Mouse (Mus musculus) B cell, adult 2 months (primary cell): ENCODE measurements around the gene Naga.

ENCODE experiments used
- DNase-seq, 2 experiments: peaks; one replicate each; pipeline ENCODE4 v3.0.0; 2022

The Naga gene

DNA sequence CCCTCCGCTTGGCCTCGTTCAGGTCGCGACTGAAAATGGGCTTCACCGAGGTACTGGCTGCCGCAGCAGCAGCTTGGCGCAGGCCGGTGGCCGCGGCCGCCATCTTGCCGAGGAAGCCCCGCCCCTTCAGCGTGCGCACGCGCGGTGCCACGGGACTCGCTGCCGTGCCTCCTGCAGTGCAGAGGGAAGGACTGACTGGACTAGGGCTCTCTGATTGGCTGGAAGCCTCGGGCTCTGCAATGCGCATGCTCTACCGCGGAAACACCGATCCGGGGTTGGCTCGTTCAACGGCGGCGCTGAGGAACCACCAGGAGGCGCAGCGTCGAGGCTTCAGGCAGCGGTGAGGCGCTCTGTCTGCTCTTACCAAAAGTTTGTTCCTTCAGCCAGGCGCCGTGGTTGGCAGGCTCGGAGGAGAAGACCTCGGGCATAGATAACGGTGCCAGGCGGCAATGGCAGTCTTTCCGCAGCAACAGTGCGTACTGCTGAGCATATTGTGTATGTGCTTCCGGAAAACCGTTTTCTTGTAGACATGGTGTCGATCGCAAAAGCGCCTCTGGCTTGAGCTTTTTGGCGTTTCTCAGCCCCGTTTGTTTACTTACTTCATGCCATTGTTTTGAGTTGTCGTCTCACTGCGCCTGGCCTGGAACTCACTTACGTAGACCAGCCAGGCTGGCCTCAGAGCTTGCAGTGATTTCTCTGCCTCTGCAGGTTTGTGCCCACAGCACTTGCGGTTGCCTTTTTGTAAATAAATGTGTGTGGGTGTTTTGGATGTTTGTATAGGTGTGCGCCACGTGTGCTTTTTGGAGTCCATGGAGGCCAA, 15.6 kb upstream of the Naga start, which contains the start of gene Ndufa6:
Gene Ndufa6 (minus strand): TSS at position 197 of the 820 bp plus-strand sequence.
- peak; percentile 97 to 98 for DNase-seq

DNA sequence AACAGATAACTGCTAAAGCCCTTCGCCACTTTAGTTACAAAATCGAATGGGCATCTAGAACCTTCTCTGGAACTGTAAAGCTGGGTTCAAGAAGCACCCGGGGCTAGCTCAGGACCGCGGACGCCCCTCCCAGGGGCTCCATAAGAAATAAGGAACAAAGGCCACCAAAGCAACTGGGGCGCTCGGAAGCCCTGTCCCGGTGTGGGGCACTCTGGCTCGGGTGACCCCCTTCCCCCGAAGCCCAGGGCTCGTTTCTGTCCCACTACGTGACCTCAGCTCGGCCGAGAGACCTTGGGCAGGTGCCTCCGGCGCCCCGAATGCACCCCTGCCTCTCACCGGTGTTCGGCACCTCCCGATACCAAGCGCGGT, 15.0 kb upstream of the Naga start:
- no peak for DNase-seq

DNA sequence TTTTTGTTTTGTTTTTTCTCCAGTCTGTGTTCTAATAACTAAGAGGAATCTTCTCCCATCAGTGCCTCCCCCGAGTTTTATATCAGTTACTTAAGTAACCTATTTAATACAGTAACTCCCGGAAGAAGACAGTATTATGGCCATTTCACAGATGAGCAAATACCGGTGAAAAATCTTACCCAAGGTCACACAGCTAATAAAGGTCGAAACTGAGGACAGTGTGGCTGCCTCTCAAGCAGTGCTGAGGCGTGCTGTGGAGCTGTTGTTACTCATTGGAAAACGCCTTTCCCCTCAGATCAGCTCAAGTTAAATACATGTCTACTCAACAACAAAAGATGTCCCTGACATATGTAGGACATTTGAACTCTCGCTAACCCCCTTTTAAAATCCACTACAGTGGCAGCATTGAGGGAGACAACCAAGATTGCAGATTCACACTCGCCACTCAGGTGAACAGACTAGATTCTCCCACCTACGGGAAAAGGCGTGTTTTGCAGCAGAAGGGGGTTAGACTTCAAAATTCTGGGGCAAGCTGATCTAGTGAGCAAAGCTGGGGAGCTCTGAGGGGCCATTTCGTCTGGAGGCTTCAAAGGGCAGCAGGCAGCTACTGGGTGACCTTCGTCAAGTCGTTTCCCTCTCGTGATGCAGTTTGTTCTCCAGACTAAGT, 14.5 kb upstream of the Naga start:
- no peak for DNase-seq

DNA sequence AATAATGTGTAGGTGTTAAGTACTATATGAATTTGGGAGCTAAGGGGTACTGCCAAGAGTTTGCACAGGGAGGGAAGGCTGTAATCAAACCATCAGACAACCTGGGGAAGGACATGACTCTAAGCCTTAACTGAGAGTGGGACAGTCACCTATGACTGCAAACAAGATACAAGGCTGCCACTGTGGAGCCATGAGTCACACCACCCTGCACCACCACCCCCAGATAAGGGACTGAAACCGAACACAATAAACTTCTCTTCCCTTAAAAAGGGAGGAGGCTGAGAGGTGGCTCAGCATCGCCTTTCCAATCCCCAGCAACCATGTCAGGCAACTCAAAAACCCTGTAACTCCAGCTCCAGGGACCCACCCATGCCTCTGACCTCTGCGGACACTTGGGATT, 12.8 kb upstream of the Naga start:
- DNase-seq, result no peak

DNA sequence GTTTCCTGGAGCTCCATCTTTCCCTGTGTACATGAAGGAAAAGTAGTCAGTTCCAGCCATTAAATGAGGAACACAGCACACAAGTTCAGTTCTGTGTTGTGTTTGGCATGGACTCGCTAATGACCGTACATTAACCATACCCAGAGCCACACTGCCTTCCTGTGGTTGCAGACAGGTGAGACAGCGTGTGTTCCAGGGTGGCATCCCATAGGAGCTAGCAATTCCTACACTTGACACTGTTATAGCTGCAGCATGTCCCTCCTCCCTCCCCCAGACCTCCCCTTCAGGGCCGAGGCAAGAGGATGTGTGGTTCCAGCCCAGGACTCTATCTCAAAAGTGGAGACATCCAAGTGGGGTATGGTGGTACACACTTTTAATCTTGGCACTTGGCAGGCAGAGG, 11.6 kb upstream of the Naga start:
- no peak for DNase-seq

DNA sequence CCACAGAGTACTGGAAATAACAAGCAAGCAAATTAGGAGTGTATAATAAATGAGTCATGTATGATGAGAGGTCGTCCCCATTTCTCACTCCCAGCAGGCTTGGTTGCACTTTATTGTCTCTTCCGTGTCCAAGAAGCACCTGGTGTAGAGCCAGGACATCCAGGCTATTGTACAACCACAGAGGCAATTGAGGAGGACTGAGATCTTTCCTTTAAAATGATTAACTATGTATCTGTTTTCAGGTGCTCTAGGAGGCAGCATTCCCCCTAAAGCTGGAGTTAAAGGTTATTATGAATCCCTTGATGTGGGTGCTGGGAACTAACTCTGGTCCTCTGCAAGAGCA, 10.2 kb upstream of the Naga start:
- no peak for DNase-seq

DNA sequence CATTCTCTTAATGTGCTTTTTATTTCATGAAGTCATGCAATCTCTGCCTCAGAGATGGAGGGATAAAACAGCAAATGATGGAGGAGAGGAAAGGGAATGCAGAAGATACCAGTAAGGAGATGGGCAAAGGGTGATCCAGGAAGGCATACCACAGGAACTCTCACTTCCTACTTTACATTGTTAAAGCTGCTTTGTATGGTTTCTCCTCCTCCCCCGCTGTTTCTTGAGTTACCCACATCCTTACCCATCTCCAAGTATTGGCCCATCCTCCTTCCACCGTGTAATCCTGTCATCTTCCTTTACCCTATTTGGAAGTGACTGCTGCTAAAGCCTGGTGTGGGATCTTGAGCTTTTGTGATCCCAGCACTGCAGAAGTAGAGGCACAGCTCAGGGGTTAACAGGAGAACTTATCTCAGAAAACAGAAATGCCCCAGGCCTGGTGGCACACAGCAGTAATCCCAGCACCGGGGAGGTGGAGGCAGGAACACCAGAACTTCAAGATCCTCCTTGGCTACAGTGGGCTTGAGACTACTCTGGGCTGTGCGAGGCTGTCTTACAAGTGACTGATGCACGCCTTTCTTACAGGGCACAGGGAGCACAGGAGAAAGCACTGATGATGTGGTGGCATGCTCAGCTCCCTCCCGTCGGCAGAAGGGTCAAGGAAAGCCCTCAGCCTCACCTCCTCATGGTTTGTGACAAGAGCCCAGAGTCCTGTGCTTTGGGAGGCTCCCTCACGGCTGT, 9.7 kb upstream of the Naga start:
- no peak for DNase-seq

DNA sequence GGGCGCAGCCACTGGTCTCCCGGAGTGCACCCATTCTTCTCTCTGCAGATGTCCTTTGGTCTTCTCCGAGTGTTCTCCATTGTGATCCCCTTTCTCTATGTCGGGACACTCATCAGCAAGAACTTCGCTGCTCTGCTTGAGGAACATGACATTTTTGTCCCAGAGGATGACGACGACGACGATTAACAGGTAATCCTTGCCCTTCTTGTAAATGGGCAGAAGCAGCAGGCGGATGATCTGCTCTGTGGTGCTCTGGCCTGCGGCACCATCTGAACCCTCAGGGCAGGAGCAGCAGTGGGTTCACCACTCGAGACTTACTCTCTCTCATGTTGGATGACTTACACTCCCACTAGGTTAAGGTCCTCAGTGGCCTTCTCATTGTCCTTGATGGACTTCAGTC, 9.1 kb upstream of the Naga start:
- no peak for DNase-seq

DNA sequence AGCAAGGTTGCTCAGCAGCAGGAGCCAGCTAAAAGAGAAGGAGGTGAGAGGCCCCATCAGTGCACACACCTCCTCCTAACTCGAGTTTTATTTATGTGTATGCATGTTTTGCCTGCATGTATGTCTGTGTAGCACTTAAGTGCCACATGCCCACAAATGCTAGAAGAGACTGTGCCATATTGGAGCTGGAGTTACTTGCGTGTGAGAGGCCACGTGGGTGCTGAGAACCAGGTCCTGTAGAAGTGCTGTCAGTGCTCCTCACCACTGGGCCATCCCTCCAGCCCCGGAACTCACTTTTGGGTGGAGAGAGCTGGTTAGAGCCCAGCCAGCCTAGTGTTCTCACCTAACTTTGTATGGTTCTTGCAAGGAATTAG, 8.6 kb upstream of the Naga start:
- DNase-seq, result no peak

DNA sequence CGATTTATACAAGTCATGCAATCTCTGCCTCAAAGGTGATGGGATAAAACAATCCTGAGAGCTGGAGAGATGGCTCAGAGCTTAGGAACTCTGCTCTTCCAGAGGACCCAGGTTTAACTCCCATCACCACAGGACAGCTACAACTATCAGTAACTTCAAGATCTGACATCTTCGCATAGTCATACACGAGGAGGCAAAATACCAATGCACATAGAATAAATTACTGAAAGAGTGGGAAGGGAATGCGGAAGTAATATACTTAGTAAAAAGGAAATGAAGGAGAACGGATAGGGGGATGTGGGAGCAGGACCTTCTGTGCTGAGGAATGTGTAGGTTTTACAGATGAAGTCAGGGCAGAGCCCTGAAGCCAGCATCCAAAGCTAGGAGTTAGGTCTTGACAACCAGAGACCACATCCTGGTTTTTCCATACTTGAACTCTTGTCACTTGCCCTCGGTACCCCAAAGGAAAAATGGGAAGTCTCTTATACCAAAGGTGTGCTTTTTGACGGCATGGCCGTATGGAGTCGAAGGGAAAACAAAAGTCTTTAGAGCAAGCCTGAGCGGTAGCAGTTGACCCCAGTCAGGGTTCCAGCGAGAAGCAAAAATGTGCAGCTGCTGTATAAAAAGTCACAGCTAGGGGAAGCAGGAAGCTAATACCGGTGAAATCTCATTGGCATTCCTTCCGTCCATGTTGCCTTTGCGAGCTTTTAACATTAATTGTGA, 8.0 kb upstream of the Naga start:
- no peak for DNase-seq

DNA sequence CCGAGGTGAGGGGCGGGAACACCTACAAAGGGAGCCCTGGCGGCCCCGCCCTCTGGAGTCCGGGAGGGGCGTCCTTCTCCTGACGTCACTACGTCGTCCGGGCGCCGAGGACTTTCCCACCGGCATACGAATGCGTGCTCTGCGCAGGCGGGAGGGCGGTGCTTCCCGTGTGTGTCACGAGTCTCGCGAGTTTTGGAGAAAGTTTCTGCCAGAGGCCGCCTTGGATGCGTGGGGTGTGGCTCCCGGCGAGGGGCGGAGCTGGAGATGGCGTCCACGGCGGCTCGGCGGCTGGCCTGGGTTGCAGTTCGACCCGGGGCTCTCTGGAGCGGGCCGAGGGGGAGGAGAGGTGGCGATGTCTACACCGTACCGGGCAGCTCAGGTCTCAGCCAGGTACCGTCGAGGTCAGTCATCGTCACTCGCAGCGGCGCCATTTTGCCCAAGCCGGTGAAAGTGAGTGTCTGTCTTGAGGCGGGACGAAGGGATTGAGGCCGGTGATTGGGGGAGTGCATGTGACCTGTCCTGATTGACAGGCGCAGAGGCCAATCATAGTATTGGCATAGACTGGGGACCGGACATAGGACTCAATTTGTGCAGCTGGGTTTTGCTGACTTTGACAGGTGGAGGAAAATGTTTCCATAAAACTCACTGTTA, 7.2 kb upstream of the Naga start:
- peak; percentile 97 to 98 for DNase-seq

DNA sequence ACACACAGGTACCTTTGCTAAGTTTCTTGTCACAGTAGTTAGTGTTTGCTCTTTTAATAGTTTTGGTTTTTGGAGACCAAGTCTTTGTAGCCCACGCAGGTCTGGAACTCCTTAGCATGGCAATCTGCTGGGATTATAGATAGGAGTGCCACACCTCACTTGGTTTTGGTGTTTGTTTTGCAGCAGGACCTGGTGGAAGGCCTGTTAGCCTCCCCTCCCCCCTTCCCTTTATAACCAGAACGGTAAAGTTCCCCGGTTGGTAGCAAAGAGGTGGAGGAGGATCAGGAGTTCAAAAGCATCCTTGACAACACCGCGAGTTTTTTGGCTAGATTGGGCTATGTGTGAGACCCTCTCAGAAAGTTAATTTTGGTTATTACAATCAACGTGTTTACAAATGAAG, 6.2 kb upstream of the Naga start:
- DNase-seq, result no peak

DNA sequence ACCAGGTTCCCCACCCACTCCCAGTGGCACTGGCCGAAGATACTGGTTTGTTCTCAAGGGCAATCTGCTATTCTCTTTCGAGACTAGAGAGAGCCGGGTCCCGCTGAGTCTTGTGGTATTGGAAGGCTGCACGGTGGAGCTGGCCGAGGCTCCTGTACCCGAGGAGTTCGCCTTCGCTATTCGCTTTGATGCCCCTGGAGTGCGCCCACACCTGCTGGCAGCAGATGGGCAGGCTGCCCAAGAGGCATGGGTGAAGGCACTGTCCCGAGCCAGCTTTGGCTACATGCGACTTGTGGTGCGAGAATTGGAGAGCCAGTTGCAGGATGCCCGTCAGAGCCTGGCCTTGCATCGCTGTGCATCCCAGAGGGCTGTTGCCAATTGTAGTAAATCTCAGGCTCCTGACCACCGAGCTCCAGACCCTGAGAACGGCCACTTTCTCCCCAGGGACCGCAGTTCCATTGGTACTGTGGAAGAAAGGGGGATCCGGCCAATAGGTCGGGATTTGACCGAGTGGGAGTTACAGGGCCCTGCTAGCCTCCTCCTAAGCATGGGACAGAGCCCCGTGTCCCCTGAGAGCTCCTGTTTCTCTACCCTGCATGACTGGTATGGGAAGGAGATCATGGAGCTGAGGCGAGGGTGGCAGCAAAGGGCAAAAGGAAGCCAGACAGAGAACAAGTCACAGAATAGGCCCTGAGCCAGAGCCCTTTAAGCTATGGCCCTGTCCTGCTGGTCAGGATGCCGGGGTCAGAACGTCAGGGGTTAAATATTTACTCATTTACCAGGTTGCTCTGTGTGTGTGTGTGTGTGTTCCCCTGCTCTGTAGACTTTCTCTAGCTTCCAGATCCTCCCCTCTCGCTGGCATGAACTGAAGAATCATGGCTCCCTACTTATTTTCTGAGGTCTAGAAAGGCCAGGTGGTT, 4.9 kb upstream of the Naga start:
- no peak for DNase-seq

DNA sequence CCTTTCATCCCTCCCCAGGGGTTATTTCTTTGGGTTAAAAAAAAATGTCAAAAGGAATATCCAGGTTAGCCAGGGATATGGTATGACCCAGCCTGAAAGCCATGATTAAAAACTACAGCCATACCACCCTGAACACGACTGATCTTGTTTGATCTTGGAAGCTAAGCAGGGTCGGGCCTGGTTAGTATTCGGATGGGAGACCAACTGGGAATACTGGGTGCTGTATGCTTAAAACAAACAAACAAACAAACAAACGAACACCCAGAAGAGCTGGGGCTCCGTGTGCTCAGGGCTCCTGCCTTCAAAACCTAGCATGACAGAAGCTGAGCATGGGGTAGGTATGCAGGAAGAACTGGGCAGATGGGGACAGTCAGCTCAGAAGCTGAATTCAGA, 3.8 kb upstream of the Naga start:
- DNase-seq, result peak in 1 of 2 experiments; percentile 20

DNA sequence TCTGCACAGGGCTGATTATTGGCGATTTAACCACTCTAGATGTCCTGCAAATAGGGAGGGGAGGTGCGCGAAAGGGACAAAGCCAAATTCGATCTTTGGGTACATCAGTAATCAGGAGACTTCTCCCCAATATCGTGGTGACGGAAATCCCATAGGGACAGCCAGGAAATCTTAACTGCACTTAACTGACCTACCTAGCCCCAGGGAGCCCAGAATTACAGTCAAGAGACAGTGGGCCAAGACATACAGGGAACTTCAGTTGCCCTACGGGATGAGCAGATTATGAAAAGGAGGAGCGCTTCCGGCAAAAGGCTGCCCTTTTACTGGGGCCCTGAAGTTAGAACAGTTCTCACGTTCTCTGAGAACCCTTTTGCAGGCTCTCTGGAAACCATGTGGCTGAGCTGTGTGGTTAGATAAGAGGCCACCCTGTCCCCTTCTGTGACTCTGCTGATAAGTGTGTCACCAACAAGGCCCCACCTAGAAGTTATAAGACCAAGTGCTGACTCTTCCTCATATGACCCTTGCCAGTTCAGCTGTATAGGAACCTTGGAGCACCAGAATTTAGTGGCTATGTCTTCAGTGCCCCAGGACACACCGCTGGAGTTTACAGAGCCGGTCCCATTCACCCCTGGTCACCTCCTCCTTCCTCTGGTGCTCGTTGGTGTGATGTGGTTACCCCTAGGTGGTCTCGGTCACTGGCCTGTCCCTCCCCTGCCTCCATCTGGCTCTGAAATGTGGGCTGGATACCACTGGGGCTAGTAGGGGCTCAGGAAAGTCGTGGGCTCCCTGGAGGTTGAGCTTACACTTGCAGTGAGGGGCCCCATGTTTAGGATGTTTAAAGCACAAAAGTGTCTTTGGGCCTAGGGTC, 3.2 kb upstream of the Naga start:
- no peak for DNase-seq

DNA sequence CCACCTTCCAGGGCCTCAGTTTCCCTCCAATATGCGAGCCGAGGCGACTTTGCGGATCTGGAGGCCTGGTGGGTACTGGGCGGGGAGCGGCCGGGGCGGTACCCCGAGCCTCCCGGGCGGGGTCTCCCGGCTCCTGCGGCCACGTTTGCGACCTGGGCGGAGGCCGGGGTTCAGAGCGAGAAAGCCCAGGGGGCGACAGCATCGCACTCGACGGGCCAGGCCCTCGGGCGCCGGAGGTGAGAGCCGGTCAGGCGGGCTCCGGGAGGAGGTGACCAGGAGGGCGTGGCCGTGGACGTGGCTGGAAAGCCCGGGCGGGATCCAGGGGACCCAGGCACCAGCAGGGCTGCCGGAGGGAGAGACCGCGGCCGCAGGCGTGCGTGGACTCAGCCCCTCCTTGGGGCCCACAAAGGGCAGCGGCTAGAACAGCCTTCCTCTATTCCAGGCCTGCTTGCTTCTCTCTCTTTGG, 2.3 kb upstream of the Naga start:
- DNase-seq, result no peak

DNA sequence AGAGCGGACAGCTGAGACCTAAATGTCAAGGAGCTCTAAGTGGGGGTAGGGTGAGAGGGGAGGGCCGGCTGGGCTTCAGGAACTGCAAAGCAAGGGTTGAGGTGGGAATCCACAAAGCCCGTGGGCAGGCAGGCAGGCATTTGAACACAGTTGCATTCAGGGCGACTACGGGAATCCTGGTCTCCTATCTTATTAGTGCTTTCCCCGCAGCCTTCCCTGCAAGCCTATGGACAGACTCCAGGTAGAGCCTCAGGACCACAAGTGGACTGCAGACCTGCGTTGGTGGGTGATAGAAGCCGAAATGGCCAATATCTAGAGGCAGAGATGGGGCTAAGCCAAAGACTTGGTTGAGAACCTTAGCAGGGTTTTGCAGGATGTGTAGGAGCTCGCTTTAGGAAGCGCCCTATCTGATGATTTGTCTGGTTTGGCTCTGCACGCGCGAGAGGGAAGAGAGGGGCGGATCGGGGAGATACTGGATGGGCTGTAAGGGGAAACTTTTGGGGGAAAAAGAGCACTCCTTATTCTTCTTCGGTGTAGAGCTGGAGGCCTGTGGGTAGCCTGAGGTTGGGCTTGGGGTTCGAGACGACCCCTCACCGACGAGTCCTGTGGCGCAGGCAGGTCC, 1.8 kb upstream of the Naga start:
- no peak for DNase-seq

DNA sequence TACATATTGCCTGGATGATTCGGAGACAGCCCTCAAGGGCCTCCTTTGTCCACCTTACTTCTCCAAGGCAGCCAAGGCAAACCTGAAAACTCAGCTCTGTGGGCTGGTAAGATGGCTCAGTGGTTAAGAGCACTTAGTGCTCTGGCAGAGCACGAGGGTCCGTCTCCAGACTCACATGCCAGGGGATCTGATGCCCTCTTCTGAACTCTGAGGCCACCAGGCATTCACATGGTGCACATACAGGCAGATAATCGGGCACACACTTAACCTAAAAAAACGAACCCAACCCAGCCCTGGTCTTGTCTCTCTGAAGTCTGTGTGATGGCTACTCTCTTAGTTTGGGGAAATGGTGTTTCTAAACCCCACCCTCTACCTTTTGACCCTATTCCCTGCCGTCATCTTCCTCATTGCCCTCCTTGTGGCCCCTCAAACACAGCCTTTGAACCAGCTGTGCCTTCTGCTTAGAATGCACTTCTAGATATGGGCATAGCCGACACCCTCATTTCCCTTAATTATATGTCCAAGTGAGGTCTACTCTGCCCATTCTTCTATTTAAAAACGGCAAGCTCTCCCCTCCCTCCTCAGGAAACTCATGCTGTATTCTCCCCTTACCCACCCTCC, 1.0 kb upstream of the Naga start:
- no peak for DNase-seq

DNA sequence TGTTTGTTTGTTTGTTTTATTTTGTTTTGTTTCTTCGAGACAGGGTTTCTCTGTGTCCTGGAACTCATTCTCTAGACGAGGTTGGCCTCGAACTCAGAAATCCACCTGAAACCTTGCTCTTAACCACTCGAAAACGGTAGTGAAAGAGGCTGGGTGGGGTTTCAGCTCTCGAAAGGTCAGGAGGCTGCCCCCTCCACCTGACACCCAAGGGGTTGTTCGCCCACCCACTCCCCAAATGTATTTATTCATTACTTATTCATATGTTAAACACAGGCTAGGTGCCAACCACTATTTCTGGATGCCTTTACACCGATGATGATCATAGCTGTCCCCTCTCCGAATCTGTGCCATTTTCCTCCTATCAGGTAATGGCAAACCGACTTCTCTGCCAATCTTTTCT, 425 bp upstream of the Naga start:
- no peak for DNase-seq

DNA sequence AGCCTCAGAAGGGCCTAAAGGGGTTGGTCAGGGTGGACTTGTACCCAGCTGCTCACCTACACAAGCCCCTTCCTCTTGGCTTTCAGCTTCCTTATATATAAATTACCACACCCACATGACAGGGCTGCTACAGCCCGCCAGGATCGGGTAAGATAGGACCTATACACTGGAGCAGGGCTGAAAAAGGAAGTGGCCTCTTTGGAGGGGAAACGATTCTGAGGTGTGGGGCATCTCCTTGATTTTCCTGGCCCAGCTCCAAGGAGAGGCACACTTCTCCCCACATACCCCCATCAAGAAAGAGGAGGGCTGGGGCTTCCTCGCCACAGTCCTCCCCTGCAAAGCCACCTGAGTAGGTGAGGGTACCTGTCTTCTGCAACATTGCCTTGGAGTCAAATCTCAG, 850 bp downstream of the Naga start:
- DNase-seq, result peak; percentile 21 to 22
